In genomic region chr7:127153477-127153876, GRCm38 (mm10) we compare ENCODE assay signal across 21 mouse cellular contexts. TPM values are rescaled to one million over a fixed set of nuclear protein-coding genes. Genes with fewer than 3 reads are reported as not detected.
DNase-seq lines count a peak whose midpoint lies in the region; ATAC-seq and TF ChIP-seq lines count a peak whose summit lies in the region.
"Had no signal": no experiment of that assay in that cellular context is flagged by ENCODE, and none has a peak within 500 bp of the region (broad histone marks: within the 10 kb centered on the region; RNA-seq: fewer than 3 reads in every experiment).

No protein-coding gene starts in this region.

- no peak for TF ChIP-seq CTCF in gastrocnemius, adult 2 months (IDR thresholded peaks at IDR 0.05)
- no peak for TF ChIP-seq CTCF in lung, postnatal 0 days (IDR thresholded peaks at IDR 0.05)
- no peak for TF ChIP-seq CTCF in lung, adult 2 months (IDR thresholded peaks at IDR 0.05; ENCODE audit: insufficient read depth, low read length)

- TF ChIP-seq EP300 in lung, postnatal 0 days (IDR thresholded peaks at IDR 0.05), result no peak

- intact Hi-C loops in gastrocnemius, adult 2 months (cut with DNase I), result no loop called here

- peak; percentile 68 for ATAC-seq in lung, postnatal 0 days
- no peak for ATAC-seq in midbrain, embryonic 15.5 days (replicated peaks)
- ATAC-seq: inflammation-experienced regulatory T-cells, adult 6 months; midbrain, embryonic 16.5 days had no signal

- H3K4me2 ChIP-seq in lung, postnatal 0 days (replicated peaks; ENCODE audit: low read depth, low read length), result no peak overlapping the region
- no peak overlapping the region for H3K4me2 ChIP-seq in midbrain, embryonic 15.5 days
- H3K4me2 ChIP-seq: heart, embryonic 12.5 days; hindbrain, embryonic 12.5 days had no signal

- H3K9ac ChIP-seq in lung, postnatal 0 days (replicated peaks; ENCODE audit: low read depth), result no peak overlapping the region
- H3K9ac ChIP-seq in midbrain, embryonic 15.5 days, result no peak overlapping the region
- H3K9ac ChIP-seq: heart, embryonic 12.5 days; hindbrain, embryonic 12.5 days had no signal

- H3K4me3 ChIP-seq in gastrocnemius, adult 2 months, result no peak overlapping the region
- no peak overlapping the region for H3K4me3 ChIP-seq in lung, postnatal 0 days (ENCODE audit: low read depth, low read length)
- no peak overlapping the region for H3K4me3 ChIP-seq in lung, adult 2 months (replicated peaks; ENCODE audit: extremely low read depth, low read depth, low read length)
- H3K4me3 ChIP-seq in midbrain, embryonic 15.5 days, result no peak overlapping the region
- H3K4me3 ChIP-seq: embryonic facial prominence, embryonic 10.5 days; erythroblast, embryonic 14.5 days; heart, embryonic 12.5 days; hindbrain, embryonic 12.5 days; megakaryocyte, embryonic 14.5 days had no signal

- TF ChIP-seq POLR2A in lung, adult 2 months (IDR thresholded peaks at IDR 0.05; ENCODE audit: borderline replicate concordance, extremely low read depth, low read depth, low read length), result no peak

- peak overlapping the region; percentile 58; the same call in 1 of the 2 replicates for H3K27ac ChIP-seq in gastrocnemius, adult 2 months
- H3K27ac ChIP-seq in lung, postnatal 0 days (ENCODE audit: low read length), result no peak overlapping the region
- no peak overlapping the region for H3K27ac ChIP-seq in midbrain, embryonic 15.5 days
- H3K27ac ChIP-seq: embryonic facial prominence, embryonic 10.5 days; hindbrain, embryonic 12.5 days had no signal

- no peak for DNase-seq in gastrocnemius, adult 2 months
- no peak for DNase-seq in gastrocnemius, postnatal 4 days (ENCODE audit: low spot score in 2 of 2)
- peak; percentile 75 for DNase-seq in lung, postnatal 0 days (ENCODE audit: low spot score)
- no peak for DNase-seq in lung, adult 2 months
- DNase-seq in adrenal gland, postnatal 36 days, result peak; percentile 33 to 37
- no peak for DNase-seq in spleen, postnatal 4 days (ENCODE audit: low spot score in 2 of 2)
- DNase-seq: cerebellum, adult 2 months; gastrocnemius, postnatal 36 days; layer of hippocampus, postnatal 36 days; left cerebral cortex, postnatal 4 days; right cerebral cortex, adult 18-20 months; thymus, postnatal 4 days had no signal

- no peaks in the 10 kb centered on the region for H3K4me1 ChIP-seq in lung, postnatal 0 days (ENCODE audit: insufficient read depth, low read depth, low read length)
- no peaks in the 10 kb centered on the region for H3K4me1 ChIP-seq in lung, adult 2 months (ENCODE audit: control insufficient read depth, insufficient read depth, low read length)
- H3K4me1 ChIP-seq in midbrain, embryonic 15.5 days, result no peaks in the 10 kb centered on the region
- H3K4me1 ChIP-seq: embryonic facial prominence, embryonic 10.5 days; hindbrain, embryonic 12.5 days had no signal

- no peaks in the 10 kb centered on the region for H3K36me3 ChIP-seq in lung, postnatal 0 days (ENCODE audit: insufficient read depth, low read length)
- no peaks in the 10 kb centered on the region for H3K36me3 ChIP-seq in midbrain, embryonic 15.5 days (replicated peaks)
- H3K36me3 ChIP-seq: embryonic facial prominence, embryonic 10.5 days; G1E; heart, embryonic 12.5 days; hindbrain, embryonic 12.5 days had no signal

- WGBS in lung, postnatal 0 days, result 44% methylated on average over 3 of the region's 3 CpGs
- 37% methylated on average over 3 of the region's 3 CpGs for WGBS in lung, adult 2 months
- WGBS in midbrain, embryonic 15.5 days, result 92% methylated on average over 3 of the region's 3 CpGs

- H3K27me3 ChIP-seq in lung, postnatal 0 days (replicated peaks; ENCODE audit: insufficient read depth, low read length), result no peaks in the 10 kb centered on the region
- H3K27me3 ChIP-seq in midbrain, embryonic 15.5 days (replicated peaks), result no peaks in the 10 kb centered on the region
- H3K27me3 ChIP-seq: heart, embryonic 12.5 days; hindbrain, embryonic 12.5 days; megakaryocyte, embryonic 14.5 days had no signal

- no peaks in the 10 kb centered on the region for H3K9me3 ChIP-seq in lung, postnatal 0 days (ENCODE audit: low read length)
- no peaks in the 10 kb centered on the region for H3K9me3 ChIP-seq in midbrain, embryonic 15.5 days
- H3K9me3 ChIP-seq: embryonic facial prominence, embryonic 10.5 days; G1E; heart, embryonic 12.5 days; hindbrain, embryonic 12.5 days; megakaryocyte, embryonic 14.5 days had no signal

RNA-seq across cellular contexts. Expression of gene Spn, which starts 15.9 kb away (rescaled TPM):
- under 1 TPM in 1 of 2 experiments, not detected in 1; 0.17 TPM for total RNA-seq in gastrocnemius, adult 2 months (2021)
- under 1 TPM; 0.54 to 0.91 TPM for total RNA-seq in gastrocnemius, postnatal 4 days (2021)
- polyA plus RNA-seq in lung, postnatal 0 days (2015; fragmentation: Nextera tagmentation; extraction: Ambion mirVana), result 0.73 and 0.83 TPM in 2 replicates
- 11.8 and 13.2 TPM in 2 replicates for polyA plus RNA-seq in lung, adult 2 months (2012; rRNA removed)
- total RNA-seq in adrenal gland, postnatal 36 days (2021), result 1 to 10 TPM in 1 of 2 experiments, under 1 TPM in 1; 0.70 to 1.3 TPM
- 0.04 TPM in 1 of 2 replicates, not detected in the other for polyA plus RNA-seq in midbrain, embryonic 15.5 days (2015; fragmentation: Nextera tagmentation; extraction: Ambion mirVana)
- polyA plus RNA-seq: hindbrain, embryonic 12.5 days; midbrain, embryonic 16.5 days had no signal

RNA-seq across cellular contexts. Expression of gene Qprt, which starts 31.5 kb away (rescaled TPM):
- total RNA-seq in gastrocnemius, adult 2 months (2021), result under 1 TPM; 0.31 to 0.53 TPM
- total RNA-seq in gastrocnemius, postnatal 4 days (2021), result 1 to 10 TPM; 4.6 to 5.2 TPM
- 0.14 and 0.21 TPM in 2 replicates for polyA plus RNA-seq in lung, postnatal 0 days (2015; fragmentation: Nextera tagmentation; extraction: Ambion mirVana)
- polyA plus RNA-seq in lung, adult 2 months (2012; rRNA removed), result 0.57 and 0.93 TPM in 2 replicates
- total RNA-seq in adrenal gland, postnatal 36 days (2021), result under 1 TPM; 0.26 to 0.40 TPM
- polyA plus RNA-seq in midbrain, embryonic 15.5 days (2015; fragmentation: Nextera tagmentation; extraction: Ambion mirVana), result 0.76 and 0.83 TPM in 2 replicates

RNA-seq across cellular contexts. Expression of gene Cd2bp2, which starts 42.4 kb away (rescaled TPM):
- 10 to 100 TPM; 27.2 to 32.4 TPM for total RNA-seq in gastrocnemius, adult 2 months (2021)
- 10 to 100 TPM; 47.4 to 55.9 TPM for total RNA-seq in gastrocnemius, postnatal 4 days (2021)
- 28.4 and 29.6 TPM in 2 replicates for polyA plus RNA-seq in lung, postnatal 0 days (2015; fragmentation: Nextera tagmentation; extraction: Ambion mirVana)
- polyA plus RNA-seq in lung, adult 2 months (2012; rRNA removed), result 20.7 and 31.0 TPM in 2 replicates
- 10 to 100 TPM; 59.3 to 61.0 TPM for total RNA-seq in adrenal gland, postnatal 36 days (2021)
- polyA plus RNA-seq in midbrain, embryonic 15.5 days (2015; fragmentation: Nextera tagmentation; extraction: Ambion mirVana), result 82.1 and 82.6 TPM in 2 replicates

RNA-seq across cellular contexts. Expression of gene Tbc1d10b, which starts 54.8 kb away (rescaled TPM):
- total RNA-seq in gastrocnemius, adult 2 months (2021), result 10 to 100 TPM; 31.6 to 32.8 TPM
- total RNA-seq in gastrocnemius, postnatal 4 days (2021), result 10 to 100 TPM; 48.0 to 51.7 TPM
- 14.4 and 15.0 TPM in 2 replicates for polyA plus RNA-seq in lung, postnatal 0 days (2015; fragmentation: Nextera tagmentation; extraction: Ambion mirVana)
- 30.3 and 32.9 TPM in 2 replicates for polyA plus RNA-seq in lung, adult 2 months (2012; rRNA removed)
- 10 to 100 TPM; 40.7 to 48.4 TPM for total RNA-seq in adrenal gland, postnatal 36 days (2021)
- 39.6 and 44.8 TPM in 2 replicates for polyA plus RNA-seq in midbrain, embryonic 15.5 days (2015; fragmentation: Nextera tagmentation; extraction: Ambion mirVana)

RNA-seq across cellular contexts. Expression of gene Mylpf, which starts 55.2 kb away (rescaled TPM):
- over 10,000 TPM; 24,727 to 33,034 TPM for total RNA-seq in gastrocnemius, adult 2 months (2021)
- over 10,000 TPM; 28,893 to 32,257 TPM for total RNA-seq in gastrocnemius, postnatal 4 days (2021)
- 6.4 and 8.0 TPM in 2 replicates for polyA plus RNA-seq in lung, postnatal 0 days (2015; fragmentation: Nextera tagmentation; extraction: Ambion mirVana)
- polyA plus RNA-seq in lung, adult 2 months (2012; rRNA removed), result 1.3 and 135 TPM in 2 replicates
- total RNA-seq in adrenal gland, postnatal 36 days (2021), result 1 to 10 TPM; 1.9 to 2.7 TPM
- polyA plus RNA-seq in midbrain, embryonic 15.5 days (2015; fragmentation: Nextera tagmentation; extraction: Ambion mirVana), result 3.9 and 5.0 TPM in 2 replicates

Comparison
In these comparisons a context has a peak if more than half of its experiments do, and no peak if none do; other contexts are left out.
1. DNase-seq: peak in lung, postnatal 0 days (single experiment) and adrenal gland, postnatal 36 days (2 of 2); none in gastrocnemius, adult 2 months (single experiment), gastrocnemius, postnatal 4 days (0 of 2), lung, adult 2 months (single experiment) and spleen, postnatal 4 days (0 of 2).